Comparison of ENCODE assay signal across 9 mouse cellular contexts in the genomic region with DNA sequence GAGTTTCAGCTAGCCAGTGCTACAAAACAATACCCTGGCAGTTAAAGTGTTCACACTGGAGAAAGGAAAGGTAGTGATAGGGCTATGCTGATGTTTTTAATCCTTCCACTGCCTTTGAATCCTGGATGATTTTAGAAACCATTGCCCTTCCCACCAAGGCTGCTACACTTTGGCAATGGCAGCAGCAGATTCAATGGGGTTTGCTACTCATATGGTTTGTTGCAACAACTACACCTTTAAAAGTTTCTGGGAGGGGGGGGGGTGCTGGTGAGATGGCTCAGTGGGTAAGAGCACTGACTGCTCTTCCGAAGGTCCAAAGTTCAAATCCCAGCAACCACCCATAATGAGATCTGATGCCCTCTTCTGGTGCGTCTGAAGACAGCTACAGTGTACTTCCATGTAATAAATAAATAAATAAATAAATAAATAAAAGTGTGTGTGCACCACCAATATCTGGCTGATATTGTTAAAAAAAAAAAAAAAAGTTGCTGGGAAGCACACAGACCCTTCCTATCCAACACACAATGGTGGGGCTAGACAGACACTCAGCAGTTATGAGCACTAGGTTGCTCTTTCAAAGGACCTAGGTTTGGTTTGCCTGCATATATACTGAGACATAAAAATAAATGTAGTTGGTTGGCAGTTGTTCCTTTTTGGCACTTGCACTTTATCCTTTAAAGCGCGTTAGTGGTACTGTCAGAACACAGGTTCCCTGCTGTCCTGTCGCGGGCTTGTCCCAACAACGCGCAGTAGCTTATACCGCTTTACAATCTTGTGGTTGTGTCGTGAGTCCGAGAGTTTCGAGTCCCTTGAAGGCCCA. TPM values are rescaled to one million over a fixed set of nuclear protein-coding genes. Genes with fewer than 3 reads are reported as not detected.
DNase-seq lines count a peak whose midpoint lies in the region; ATAC-seq and TF ChIP-seq lines count a peak whose summit lies in the region.
"Had no signal": no experiment of that assay in that cellular context is flagged by ENCODE, and none has a peak within 500 bp of the region (broad histone marks: within the 10 kb centered on the region; RNA-seq: fewer than 3 reads in every experiment).

No protein-coding gene starts in this region.

- 69% methylated on average over 12 of the region's 12 CpGs for WGBS in cerebellum, adult 2 months
- WGBS in forebrain, postnatal 0 days, result 71% methylated on average over 12 of the region's 12 CpGs

- no peak for TF ChIP-seq CTCF in cerebellum, adult 2 months (IDR thresholded peaks at IDR 0.05; ENCODE audit: borderline replicate concordance, insufficient read depth, low read depth, low read length)
- no peak for TF ChIP-seq CTCF in forebrain, postnatal 0 days (IDR thresholded peaks at IDR 0.05; ENCODE audit: low read depth)

- no peak overlapping the region for H3K4me3 ChIP-seq in cerebellum, adult 2 months (replicated peaks; ENCODE audit: insufficient read depth, low read depth, low read length)
- no peak overlapping the region for H3K4me3 ChIP-seq in forebrain, postnatal 0 days (ENCODE audit: low read depth, low read length)

- peaks cover 11% of the 10 kb centered on the region; the same call in 1 of the 2 replicates for H3K36me3 ChIP-seq in forebrain, postnatal 0 days (ENCODE audit: insufficient read depth)

- no peak for TF ChIP-seq POLR2A in cerebellum, adult 2 months (IDR thresholded peaks at IDR 0.05; ENCODE audit: borderline replicate concordance, insufficient read depth, low read length)

- intact Hi-C loops in left cerebral cortex, postnatal 10 days (cut with DNase I), result loop anchor here (5.0 kb wide), 1 partner anchor 83 kb away; no protein-coding TSS in a partner anchor

- H3K4me1 ChIP-seq in cerebellum, adult 2 months (ENCODE audit: control insufficient read depth, insufficient read depth, low read length), result 0 out of 2 replicates have a peak, but pooled peaks cover 2% of the 10 kb centered on the region
- H3K4me1 ChIP-seq in forebrain, postnatal 0 days (ENCODE audit: insufficient read depth), result peaks cover 7% of the 10 kb centered on the region

- DNase-seq in cerebellum, adult 2 months, result peak; percentile 34 to 39
- DNase-seq in cerebellum, postnatal 4 days (ENCODE audit: low spot score in 2 of 2), result no peak
- DNase-seq in 3134 (ENCODE audit: extremely low read depth, insufficient read length, low spot score), result peak; percentile 44
- no peak for DNase-seq in forebrain, postnatal 0 days
- peak; percentile 31 to 44 for DNase-seq in kidney, postnatal 36 days
- DNase-seq in testis, postnatal 10 days (ENCODE audit: low spot score), result no peak
- DNase-seq in left cerebral cortex, postnatal 10 days (ENCODE audit: extremely low spot score in 1 of 2, low spot score in 2 of 2), result no peak
- no peak for DNase-seq in right cerebral cortex, postnatal 36 days (ENCODE audit: low spot score in 2 of 2)

- H3K9ac ChIP-seq in forebrain, postnatal 0 days, result no peak overlapping the region

- H3K9me3 ChIP-seq in forebrain, postnatal 0 days (ENCODE audit: low read length), result no peaks in the 10 kb centered on the region

- H3K4me2 ChIP-seq in forebrain, postnatal 0 days (ENCODE audit: low read depth), result peak overlapping the region; percentile 70; the same call in 1 of the 2 replicates

- no peak for ATAC-seq in forebrain, postnatal 0 days

- H3K27me3 ChIP-seq in cerebellum, adult 2 months (ENCODE audit: control insufficient read depth, insufficient read depth, low read length), result no peaks in the 10 kb centered on the region
- H3K27me3 ChIP-seq in forebrain, postnatal 0 days (ENCODE audit: insufficient read depth, low read length), result no peaks in the 10 kb centered on the region

- H3K27ac ChIP-seq in cerebellum, adult 2 months (ENCODE audit: insufficient read depth, low read length), result no peak overlapping the region
- no peak overlapping the region for H3K27ac ChIP-seq in forebrain, postnatal 0 days (ENCODE audit: low read depth, low read length)

RNA-seq across cellular contexts. Expression of a gene that starts 1.1 kb away (rescaled TPM):
- 318 and 360 TPM in 2 replicates for polyA plus RNA-seq in cerebellum, adult 2 months (2012; rRNA removed)
- 177 and 262 TPM in 2 replicates for total RNA-seq in forebrain, postnatal 0 days (2014; rRNA removed)
- 518 and 621 TPM in 2 replicates for polyA plus RNA-seq in forebrain, postnatal 0 days (2015; fragmentation: Nextera tagmentation; extraction: Ambion mirVana)
- total RNA-seq in left cerebral cortex, postnatal 10 days (2021), result 100 to 1,000 TPM; 344 to 355 TPM

RNA-seq across cellular contexts. Expression of a gene that starts 6.6 kb away (rescaled TPM):
- polyA plus RNA-seq in cerebellum, adult 2 months (2012; rRNA removed), result 106 and 110 TPM in 2 replicates
- total RNA-seq in forebrain, postnatal 0 days (2014; rRNA removed), result 46.4 and 54.2 TPM in 2 replicates
- 80.2 and 85.7 TPM in 2 replicates for polyA plus RNA-seq in forebrain, postnatal 0 days (2015; fragmentation: Nextera tagmentation; extraction: Ambion mirVana)
- 10 to 100 TPM; 48.0 to 53.3 TPM for total RNA-seq in left cerebral cortex, postnatal 10 days (2021)

RNA-seq across cellular contexts. Expression of a gene that starts 25.7 kb away (rescaled TPM):
- polyA plus RNA-seq in cerebellum, adult 2 months (2012; rRNA removed), result 29.7 and 33.1 TPM in 2 replicates
- total RNA-seq in forebrain, postnatal 0 days (2014; rRNA removed), result 25.5 and 27.9 TPM in 2 replicates
- polyA plus RNA-seq in forebrain, postnatal 0 days (2015; fragmentation: Nextera tagmentation; extraction: Ambion mirVana), result 31.6 and 33.4 TPM in 2 replicates
- 10 to 100 TPM; 20.2 to 30.8 TPM for total RNA-seq in left cerebral cortex, postnatal 10 days (2021)

RNA-seq across cellular contexts. Expression of a gene that starts 28.8 kb away (rescaled TPM):
- 0.62 and 0.86 TPM in 2 replicates for polyA plus RNA-seq in cerebellum, adult 2 months (2012; rRNA removed)
- 2.7 and 9.6 TPM in 2 replicates for total RNA-seq in forebrain, postnatal 0 days (2014; rRNA removed)
- polyA plus RNA-seq in forebrain, postnatal 0 days (2015; fragmentation: Nextera tagmentation; extraction: Ambion mirVana), result 1.5 and 2.3 TPM in 2 replicates
- 1 to 10 TPM; 2.0 to 2.9 TPM for total RNA-seq in left cerebral cortex, postnatal 10 days (2021)

RNA-seq across cellular contexts. Expression of a gene that starts 42.1 kb away (rescaled TPM):
- polyA plus RNA-seq in cerebellum, adult 2 months (2012; rRNA removed), result 1.4 TPM in 2 replicates
- total RNA-seq in forebrain, postnatal 0 days (2014; rRNA removed), result 0.92 and 2.1 TPM in 2 replicates
- 0.30 and 0.35 TPM in 2 replicates for polyA plus RNA-seq in forebrain, postnatal 0 days (2015; fragmentation: Nextera tagmentation; extraction: Ambion mirVana)
- total RNA-seq in left cerebral cortex, postnatal 10 days (2021), result under 1 TPM; 0.26 to 0.39 TPM
- polyA plus RNA-seq: spleen, adult 2 months had no signal

Comparison
In these comparisons a context has a peak if more than half of its experiments do, and no peak if none do; other contexts are left out.
1. DNase-seq: peak in cerebellum, adult 2 months (2 of 2), 3134 (single experiment) and kidney, postnatal 36 days (2 of 2); none in cerebellum, postnatal 4 days (0 of 2), forebrain, postnatal 0 days (single experiment), testis, postnatal 10 days (single experiment), left cerebral cortex, postnatal 10 days (0 of 2) and right cerebral cortex, postnatal 36 days (0 of 2).